Mouse (Mus musculus): ENCODE measurements around the gene Proser2.
"Not testable (repeated sequence)": the region's sequence is repeated elsewhere in the genome, so short reads cannot be mapped to it uniquely, and the experiment has no call there.

Gene Proser2

GRCm38 (mm10) chr2:6133871-6134270 lies 3.9 kb upstream of the Proser2 start:
- in situ Hi-C loops (cut with MseI, MboI): no loop called here

- in situ Hi-C loops (cut with MseI, MboI): no loop called here
Measured at GRCm38 (mm10) chr2:6128881-6129280, 1.1 kb downstream of the Proser2 start.

DNA sequence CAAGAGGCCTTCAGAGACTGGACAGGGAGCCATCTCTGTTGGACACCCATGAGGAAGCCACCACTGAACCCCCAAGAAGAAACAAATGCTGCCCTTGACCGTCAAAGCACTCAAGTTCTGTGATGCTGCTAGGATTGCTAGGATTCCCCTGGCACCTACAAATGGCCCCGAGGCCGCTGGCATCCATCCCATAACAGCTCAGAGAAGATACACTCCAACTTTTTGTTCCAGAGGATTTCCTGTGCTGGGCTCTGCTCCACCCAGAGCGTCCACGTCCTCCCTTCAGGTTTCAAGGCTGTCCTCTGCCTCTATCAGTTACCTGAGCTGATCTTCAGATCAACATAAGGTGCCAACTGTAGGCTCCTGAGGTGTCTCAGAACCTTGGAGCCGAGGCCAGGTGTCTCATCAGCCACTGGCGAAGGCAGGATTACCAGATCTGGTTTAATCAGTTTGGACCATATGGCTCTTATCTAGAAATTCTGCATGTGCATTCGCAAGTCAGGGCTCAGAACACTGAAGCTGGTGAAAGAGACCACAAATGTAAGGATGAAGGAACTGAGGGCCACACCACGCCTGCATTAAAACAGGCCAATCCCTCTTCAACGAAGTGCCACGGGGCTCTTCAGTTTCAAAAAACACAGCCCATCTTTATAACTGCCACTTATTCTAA lies 1.7 kb downstream of the Proser2 start:
- in situ Hi-C loops (cut with MseI, MboI): no loop called here

GRCm38 (mm10) chr2:6123046-6123445 lies 7.0 kb downstream of the Proser2 start:
- in situ Hi-C loops (cut with MseI, MboI): no loop called here

GRCm38 (mm10) chr2:6121091-6121490 lies 8.9 kb downstream of the Proser2 start:
- in situ Hi-C loops (cut with MseI, MboI): no loop called here

GRCm38 (mm10) chr2:6118246-6118645 lies 11.8 kb downstream of the Proser2 start:
- in situ Hi-C loops (cut with MseI, MboI): no loop called here

- in situ Hi-C loops (cut with MseI, MboI): no loop called here
Measured at GRCm38 (mm10) chr2:6113792-6114191, 16.2 kb downstream of the Proser2 start.

DNA sequence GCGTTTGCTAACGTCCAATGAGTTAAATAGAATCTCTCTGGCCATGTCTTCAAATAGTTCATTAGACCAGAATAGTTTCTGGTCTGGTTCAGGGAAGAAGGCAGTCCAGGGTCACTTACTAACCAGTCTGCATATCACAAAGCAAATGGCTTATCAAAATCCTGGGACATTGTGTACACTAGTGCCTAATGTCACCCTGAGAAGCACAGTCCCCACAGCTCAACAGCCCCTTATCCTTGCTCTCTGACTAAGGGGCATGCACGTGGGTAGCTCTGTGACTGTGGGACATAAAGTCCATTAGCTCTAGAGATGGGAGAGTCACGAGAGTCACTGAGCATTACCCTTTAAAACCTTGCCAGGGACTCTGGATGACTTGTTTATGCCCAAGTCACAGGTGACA lies 17.4 kb downstream of the Proser2 start:
- in situ Hi-C loops (cut with MseI, MboI): no loop called here

- in situ Hi-C loops (cut with MseI, MboI): no loop called here
Measured at GRCm38 (mm10) chr2:6105437-6105836, 24.6 kb downstream of the Proser2 start.

DNA sequence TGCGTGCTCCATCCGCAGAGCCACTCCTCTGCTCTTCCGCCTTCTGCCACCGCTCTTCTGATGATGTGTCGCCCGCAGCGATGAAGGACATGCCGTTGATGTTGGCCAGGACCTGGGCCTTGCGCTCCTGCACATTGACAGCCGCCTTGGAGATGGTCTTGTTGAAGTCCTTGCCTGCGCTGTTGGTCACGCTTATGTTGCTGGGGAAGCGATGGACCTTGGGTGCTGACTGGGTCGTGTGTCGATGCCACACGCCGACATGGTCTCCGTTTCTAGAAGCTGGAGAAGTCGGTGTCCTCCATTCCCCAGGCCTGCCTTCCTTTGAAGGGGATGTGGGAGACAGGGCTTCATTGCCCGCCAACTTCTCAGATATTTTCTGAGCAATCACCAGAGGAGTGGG lies 29.3 kb downstream of the Proser2 start:
- in situ Hi-C loops (cut with MseI, MboI): no loop called here

DNA sequence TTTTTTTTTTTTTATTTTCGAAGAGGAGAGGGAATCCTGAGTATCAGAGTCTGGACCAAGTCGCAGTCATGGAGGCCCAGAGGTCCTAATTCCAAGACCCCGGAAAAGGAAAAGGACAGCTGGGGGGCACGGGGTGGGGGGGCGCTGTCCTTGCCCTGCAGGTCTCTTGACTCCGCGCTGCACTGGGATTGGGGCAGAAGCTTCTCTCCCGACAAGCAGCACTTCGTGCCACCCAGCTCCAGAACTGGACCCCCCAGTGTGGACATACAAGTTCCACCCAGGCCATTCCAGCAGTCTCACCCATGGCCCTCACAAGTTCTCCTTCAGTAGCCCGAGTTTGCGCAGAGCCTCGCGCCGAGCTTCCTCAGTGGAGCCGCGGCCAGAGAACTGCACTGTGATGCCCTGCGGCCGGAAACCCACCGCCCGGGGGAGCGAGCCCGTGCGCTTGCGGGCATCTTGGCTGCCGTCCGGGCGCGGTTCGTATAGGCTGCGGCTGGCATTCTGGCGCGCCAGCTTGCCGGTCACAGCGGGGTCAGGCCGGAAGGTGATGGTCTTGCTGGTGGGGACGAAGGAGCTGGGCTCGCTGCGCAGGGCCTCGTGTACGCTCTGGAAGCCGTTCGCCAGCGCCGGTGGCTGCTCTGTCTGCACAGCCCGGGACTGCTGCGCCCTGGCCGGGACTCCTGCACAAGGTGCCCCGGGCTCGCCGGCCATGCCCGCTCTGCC lies 29.8 kb downstream of the Proser2 start:
- in situ Hi-C loops (cut with MseI, MboI): no loop called here

DNA sequence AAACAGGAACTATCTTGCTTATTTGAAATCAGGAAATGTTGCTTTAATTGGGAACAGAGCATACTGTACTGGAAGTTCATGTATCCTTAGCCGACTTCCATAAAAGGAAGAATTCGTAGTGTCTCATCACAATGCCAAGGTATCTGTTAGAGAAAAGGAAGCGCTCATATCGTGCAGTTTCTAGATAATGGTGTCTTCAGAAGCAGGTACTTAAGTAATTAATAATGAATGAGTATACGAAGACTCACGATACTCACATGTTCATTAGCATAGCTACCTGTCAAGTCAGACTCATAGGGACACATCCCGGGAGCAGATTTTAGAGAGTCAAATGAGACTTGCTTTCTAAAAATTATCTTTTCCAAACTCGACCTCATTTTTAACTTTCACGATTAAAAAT lies 30.6 kb downstream of the Proser2 start:
- in situ Hi-C loops (cut with MseI, MboI): no loop called here

DNA sequence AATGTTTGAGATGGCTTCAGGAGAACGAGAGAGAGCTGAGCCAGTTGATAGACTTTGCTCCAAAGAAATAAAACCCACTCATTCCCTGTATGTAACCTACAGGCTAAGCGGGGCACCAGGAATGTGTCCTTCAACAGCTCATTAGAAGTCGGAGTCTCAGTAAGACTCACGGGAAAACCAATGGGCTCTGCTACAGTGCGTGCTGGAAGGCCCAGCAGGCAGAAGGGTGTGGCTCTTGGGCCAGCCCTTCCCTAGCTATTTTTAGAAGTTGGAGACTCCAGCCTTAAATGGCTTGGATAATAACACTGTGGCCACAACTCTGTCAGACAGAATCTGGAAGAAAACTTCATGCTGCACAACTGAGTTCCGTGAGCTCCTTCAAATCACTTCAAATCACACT lies 31.1 kb downstream of the Proser2 start:
- in situ Hi-C loops (cut with MseI, MboI): no loop called here

- in situ Hi-C loops (cut with MseI, MboI): no loop called here
Measured at GRCm38 (mm10) chr2:6097113-6097716, 32.8 kb downstream of the Proser2 start.

DNA sequence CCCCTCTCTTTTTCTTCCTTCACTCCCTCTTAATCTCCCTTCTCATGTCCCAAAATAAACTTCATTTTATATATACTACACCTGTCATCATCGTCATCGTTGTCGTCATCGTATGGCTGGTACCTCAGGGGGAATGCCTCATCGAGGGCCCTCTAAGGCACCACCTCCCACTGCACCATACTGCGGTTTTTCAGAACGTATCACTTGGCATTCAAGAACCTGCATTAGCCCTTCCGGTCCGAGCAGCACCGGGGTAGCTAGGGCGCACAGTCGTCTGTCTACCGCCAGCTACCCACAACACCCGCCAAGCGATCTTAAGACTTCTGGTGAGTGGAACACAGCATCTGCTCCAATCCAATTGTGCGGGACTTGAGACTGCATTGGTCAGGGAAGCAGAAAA lies 40.1 kb downstream of the Proser2 start:
- in situ Hi-C loops (cut with MseI, MboI): not testable (repeated sequence)

GRCm38 (mm10) chr2:6087151-6087550 lies 42.9 kb downstream of the Proser2 start:
- in situ Hi-C loops (cut with MseI, MboI): no loop called here

DNA sequence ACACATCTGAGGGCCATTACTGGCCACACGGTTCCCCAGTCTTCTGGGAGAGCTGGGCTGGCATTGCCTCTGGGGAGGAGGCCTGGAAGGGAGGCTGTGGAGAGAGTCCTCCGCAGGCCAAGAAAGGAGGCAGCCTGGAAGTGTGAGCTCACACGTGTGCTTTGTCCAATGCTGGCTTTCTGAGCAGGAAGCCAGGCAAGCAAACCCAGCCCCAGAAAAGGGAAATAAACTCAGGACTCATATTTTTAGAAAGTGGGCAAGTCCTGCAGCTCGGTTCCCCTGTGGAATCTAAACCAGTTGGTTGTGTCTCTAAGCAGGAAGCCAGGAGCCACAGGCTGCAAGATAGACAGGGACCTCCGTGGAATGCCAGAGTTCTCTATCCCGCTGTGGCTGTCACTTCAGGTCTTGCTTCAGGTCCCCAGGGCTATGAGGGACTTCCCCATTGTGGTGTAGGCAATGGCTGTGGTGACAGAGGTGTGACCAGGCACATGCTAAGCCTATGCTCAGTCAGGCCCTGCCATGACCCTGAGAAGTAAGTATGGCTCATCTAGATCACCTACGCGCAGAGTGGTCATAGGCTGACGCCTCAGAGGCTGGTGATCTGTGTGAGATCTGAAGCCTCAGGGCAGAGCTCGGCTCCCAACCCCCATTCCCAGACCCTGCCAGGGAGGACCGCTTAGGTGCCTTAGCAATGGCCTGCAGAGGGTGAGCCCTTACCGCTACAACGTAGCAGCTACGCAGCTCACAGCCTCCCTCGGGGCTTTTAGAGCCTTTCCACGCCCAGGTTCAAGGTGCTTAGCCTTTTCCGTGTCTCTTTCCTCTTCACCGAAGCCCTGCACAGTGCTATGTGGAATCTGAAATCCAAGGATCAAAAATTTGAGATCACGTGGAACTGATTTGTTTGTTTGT lies 44.1 kb downstream of the Proser2 start:
- in situ Hi-C loops (cut with MseI, MboI): no loop called here

- in situ Hi-C loops (cut with MseI, MboI): no loop called here
Measured at GRCm38 (mm10) chr2:6083696-6084095, 46.3 kb downstream of the Proser2 start.

DNA sequence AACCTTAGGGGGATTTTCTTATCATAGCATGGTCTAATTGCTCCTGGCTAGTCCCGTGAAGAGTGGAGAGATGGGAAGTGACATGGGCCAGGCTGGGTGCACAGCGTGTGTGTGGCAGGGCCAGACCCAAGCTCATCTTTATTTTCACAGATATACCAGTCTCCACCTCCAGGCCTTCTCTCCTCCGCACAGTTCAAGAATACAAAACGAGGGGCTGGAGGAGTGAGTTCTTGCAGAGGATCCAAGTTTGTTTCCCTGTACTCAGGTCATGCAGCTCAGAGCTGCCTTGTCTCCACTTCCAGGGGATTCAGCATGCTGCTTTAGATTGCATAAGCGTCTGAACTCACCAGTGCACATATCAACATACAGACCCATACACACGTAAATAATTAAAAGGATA lies 47.4 kb downstream of the Proser2 start:
- in situ Hi-C loops (cut with MseI, MboI): no loop called here

DNA sequence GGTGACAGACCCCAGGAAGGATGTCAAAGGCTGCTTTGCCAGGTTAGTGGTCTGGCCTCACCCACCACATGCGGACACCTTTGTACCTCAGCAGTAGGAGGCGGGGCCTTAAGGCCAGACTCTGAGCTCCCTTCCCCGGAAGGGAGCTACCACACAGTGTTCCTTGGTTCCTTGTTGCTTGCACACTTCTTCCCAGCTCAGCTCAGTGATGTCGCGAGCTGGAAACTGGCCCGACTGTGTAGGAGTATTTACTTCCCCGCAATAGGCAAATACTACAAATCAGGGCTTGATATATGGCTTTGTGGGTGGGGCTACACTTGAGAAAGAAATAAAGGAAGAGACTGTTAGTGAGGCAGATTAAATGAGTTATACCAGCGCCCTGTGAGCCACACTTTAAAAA lies 48.9 kb downstream of the Proser2 start:
- in situ Hi-C loops (cut with MseI, MboI): no loop called here

DNA sequence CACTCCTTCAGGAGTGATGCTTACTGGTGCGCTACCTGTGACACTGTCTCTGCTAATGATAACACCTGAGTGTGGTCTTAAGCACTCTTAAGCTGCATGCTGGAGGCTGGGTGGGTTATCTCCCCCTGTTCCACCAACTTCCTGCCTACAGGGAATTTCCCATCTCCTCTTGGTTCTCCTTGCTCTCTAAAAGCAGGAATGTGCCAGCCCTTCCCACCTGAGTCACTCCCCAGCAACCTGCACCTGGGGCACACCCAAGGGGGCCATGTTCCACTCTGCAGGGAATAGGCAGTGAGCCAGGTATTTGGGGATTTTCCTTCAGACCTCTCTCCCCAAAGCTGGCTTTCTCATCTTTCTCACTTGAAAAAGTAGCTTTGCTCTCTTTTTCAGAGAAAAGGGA lies 50.0 kb downstream of the Proser2 start:
- in situ Hi-C loops (cut with MseI, MboI): no loop called here

- in situ Hi-C loops (cut with MseI, MboI): no loop called here
Measured at GRCm38 (mm10) chr2:6075530-6075896, 54.5 kb downstream of the Proser2 start.

Measured in mouse trophoblast stem cell (cell line).